Mouse (Mus musculus): ENCODE results near the gene Grtp1.

DNA sequence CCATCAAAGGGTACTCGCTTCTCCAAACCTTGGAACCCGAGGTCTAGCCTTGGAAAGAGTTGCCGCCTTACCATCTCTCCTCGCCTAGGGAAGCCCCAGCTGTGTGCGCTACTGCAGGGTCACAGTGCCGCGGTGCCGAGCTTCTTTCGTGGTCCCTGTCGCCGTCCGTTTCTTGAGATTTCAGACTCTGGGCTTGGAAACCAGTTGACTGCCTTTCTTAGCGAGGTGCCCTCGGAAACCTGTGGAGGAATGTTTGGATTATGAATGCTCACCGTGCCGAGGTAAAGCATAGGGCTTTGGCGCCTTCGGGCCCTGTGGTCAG is 554 bp upstream of the Grtp1 start:
- TF ChIP-seq CTCF (IDR thresholded peaks at IDR 0.05; ENCODE audit: low read depth) (no peak), EP300 (IDR thresholded peaks at IDR 0.05; ENCODE audit: low read depth) (no peak)

Measured in liver, postnatal 0 days (tissue).